Mouse (Mus musculus): Measurements from ENCODE around the gene Ptov1. TPM values are rescaled to one million over a fixed set of nuclear protein-coding genes. Genes with fewer than 3 reads are reported as not detected.

The Ptov1 gene
- polyA plus RNA-seq, 2 experiments = 471 to 751 TPM

DNA sequence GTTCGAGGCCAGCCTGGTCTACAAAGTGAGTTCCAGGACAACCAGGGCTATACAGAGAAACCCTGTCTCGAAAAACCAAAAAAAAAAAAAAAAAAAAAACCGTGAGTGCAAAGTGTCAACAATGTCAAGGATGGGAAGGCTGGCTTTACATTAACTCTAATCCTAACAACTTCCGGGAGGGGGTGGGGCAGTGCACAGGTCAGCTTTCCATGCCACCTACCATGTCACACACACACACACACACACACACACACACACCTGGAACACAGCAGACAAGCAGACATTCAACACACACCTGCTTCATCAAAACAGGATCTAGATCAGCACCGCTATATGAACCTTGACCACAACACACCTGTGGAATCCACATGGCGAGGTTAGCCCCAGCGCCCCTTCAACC, 20.6 kb upstream of the Ptov1 start:
- DNase-seq (ENCODE audit: low spot score) (no peak), ATAC-seq (ENCODE audit: low FRiP score, low read depth) (no peak)
- H3K9me3 ChIP-seq (ENCODE audit: control insufficient read depth, low read length) = no peaks in the 10 kb centered on the region
- H3K27ac ChIP-seq (replicated peaks; ENCODE audit: low read depth, low read length) = no peak overlapping the region
- peaks cover 18% of the 10 kb centered on the region for H3K4me1 ChIP-seq (ENCODE audit: control insufficient read depth, insufficient read depth, low read length)
- no peaks in the 10 kb centered on the region for H3K27me3 ChIP-seq (ENCODE audit: control insufficient read depth, insufficient read depth, low read length)
- H3K4me3 ChIP-seq (replicated peaks; ENCODE audit: low read length) = no peak overlapping the region
- H3K4me2 ChIP-seq (replicated peaks; ENCODE audit: low read depth, low read length, severe bottlenecking) = no peak overlapping the region
- peaks cover 46% of the 10 kb centered on the region for H3K36me3 ChIP-seq (ENCODE audit: control insufficient read depth, insufficient read depth, low read length)
- TF ChIP-seq POLR2A (IDR thresholded peaks at IDR 0.05; ENCODE audit: borderline replicate concordance, extremely low read depth, insufficient read depth, insufficient read length) = no peak
- 94% methylated on average over 6 of the region's 7 CpGs for WGBS
- no peak overlapping the region for H3K9ac ChIP-seq (ENCODE audit: low read depth, low read length, severe bottlenecking)

DNA sequence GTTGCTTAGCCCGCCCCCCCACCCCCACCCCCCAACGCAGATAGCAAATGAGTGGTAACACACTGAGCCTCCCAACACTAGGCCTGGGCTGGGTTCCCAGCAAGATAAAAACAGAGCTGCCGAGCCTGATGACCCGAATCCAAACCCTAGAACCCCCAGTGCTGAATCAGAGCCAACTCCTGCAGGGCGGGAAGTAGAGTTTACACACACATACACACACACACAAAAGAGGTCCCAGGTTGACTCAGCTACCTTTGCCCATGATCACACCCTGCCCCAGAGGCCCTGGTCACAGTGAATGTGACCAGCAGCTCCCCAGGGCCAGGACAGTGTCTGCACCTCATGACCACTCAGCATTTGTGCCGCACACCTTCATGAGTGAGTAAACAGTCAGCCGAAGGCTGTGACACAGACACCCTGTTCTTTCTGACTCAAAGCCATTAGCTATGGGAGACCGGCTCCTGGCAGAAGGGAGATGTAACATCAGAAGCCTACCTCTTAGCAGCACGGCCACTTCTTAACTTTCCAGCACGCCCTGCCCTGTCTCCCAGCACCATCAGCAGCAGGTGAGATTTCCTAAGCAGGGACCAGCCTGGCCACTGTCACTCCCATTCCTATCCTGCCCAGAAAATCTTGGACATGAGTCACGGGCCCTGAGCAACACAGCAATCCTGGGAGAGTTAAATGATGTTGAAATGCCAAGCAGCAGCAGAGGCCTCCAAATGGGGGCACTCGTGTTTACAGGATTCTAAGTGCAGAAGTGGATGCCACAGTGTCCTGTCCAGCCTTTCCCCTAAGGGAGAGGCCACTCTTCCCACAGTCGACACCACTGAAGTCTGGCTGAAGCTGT, 18.9 kb upstream of the Ptov1 start:
- H3K4me3 ChIP-seq (replicated peaks; ENCODE audit: low read length) = no peak overlapping the region
- 88% methylated on average over 13 of the region's 13 CpGs for WGBS
- H3K9ac ChIP-seq (ENCODE audit: low read depth, low read length, severe bottlenecking) = no peak overlapping the region
- H3K36me3 ChIP-seq (ENCODE audit: control insufficient read depth, insufficient read depth, low read length) = peaks cover 60% of the 10 kb centered on the region
- no peaks in the 10 kb centered on the region for H3K27me3 ChIP-seq (ENCODE audit: control insufficient read depth, insufficient read depth, low read length)
- no peak for TF ChIP-seq POLR2A (IDR thresholded peaks at IDR 0.05; ENCODE audit: borderline replicate concordance, extremely low read depth, insufficient read depth, insufficient read length)
- DNase-seq (ENCODE audit: low spot score) = no peak
- H3K27ac ChIP-seq (replicated peaks; ENCODE audit: low read depth, low read length) = no peak overlapping the region
- ATAC-seq (ENCODE audit: low FRiP score, low read depth) = no peak
- no peaks in the 10 kb centered on the region for H3K9me3 ChIP-seq (ENCODE audit: control insufficient read depth, low read length)
- peaks cover 13% of the 10 kb centered on the region for H3K4me1 ChIP-seq (ENCODE audit: control insufficient read depth, insufficient read depth, low read length)
- no peak overlapping the region for H3K4me2 ChIP-seq (replicated peaks; ENCODE audit: low read depth, low read length, severe bottlenecking)

DNA sequence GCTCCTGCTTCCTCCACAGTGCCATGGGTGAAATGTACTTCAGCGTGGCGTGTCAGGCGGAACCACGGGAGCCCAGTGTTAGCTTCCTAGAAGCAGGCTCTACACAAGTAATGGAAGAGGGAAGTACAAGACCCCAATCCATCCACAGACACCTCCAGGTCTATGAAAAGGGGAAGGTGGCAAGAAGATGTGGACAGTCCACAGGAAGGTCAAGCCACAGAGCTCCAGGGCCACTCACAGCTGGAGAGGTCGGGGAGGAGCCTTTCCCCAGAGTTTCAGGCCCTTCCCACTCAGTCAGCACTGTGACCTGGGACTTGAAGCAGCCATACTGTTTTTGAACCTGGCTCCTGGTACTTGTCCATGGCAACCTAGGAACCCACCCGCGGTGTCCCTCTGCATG, 17.4 kb upstream of the Ptov1 start:
- H3K9me3 ChIP-seq (ENCODE audit: control insufficient read depth, low read length) = no peaks in the 10 kb centered on the region
- TF ChIP-seq POLR2A (IDR thresholded peaks at IDR 0.05; ENCODE audit: borderline replicate concordance, extremely low read depth, insufficient read depth, insufficient read length) = no peak
- no peak overlapping the region for H3K9ac ChIP-seq (ENCODE audit: low read depth, low read length, severe bottlenecking)

GRCm38 (mm10) chr7:44884637-44885036, 15.0 kb upstream of the Ptov1 start:
- no peak for DNase-seq (ENCODE audit: low spot score)
- 96% methylated on average over 5 of the region's 5 CpGs for WGBS
- ATAC-seq (ENCODE audit: low FRiP score, low read depth) = no peak
- H3K4me2 ChIP-seq (replicated peaks; ENCODE audit: low read depth, low read length, severe bottlenecking) = no peak overlapping the region
- H3K9ac ChIP-seq (ENCODE audit: low read depth, low read length, severe bottlenecking) = no peak overlapping the region
- H3K4me1 ChIP-seq (ENCODE audit: control insufficient read depth, insufficient read depth, low read length) = no peaks in the 10 kb centered on the region
- H3K9me3 ChIP-seq (ENCODE audit: control insufficient read depth, low read length) = no peaks in the 10 kb centered on the region
- H3K27me3 ChIP-seq (ENCODE audit: control insufficient read depth, insufficient read depth, low read length) = no peaks in the 10 kb centered on the region
- H3K27ac ChIP-seq (replicated peaks; ENCODE audit: low read depth, low read length) = no peak overlapping the region
- TF ChIP-seq POLR2A (IDR thresholded peaks at IDR 0.05; ENCODE audit: borderline replicate concordance, extremely low read depth, insufficient read depth, insufficient read length) = no peak
- peaks cover 89% of the 10 kb centered on the region for H3K36me3 ChIP-seq (ENCODE audit: control insufficient read depth, insufficient read depth, low read length)
- no peak overlapping the region for H3K4me3 ChIP-seq (replicated peaks; ENCODE audit: low read length)

More for the DNA sequence above, 17.4 kb upstream of the Ptov1 start:
- DNase-seq (ENCODE audit: low spot score) = no peak
- Histone ChIP-seq H3K27me3 (ENCODE audit: control insufficient read depth, insufficient read depth, low read length) (no peaks in the 10 kb centered on the region), H3K4me1 (ENCODE audit: control insufficient read depth, insufficient read depth, low read length) (peaks cover 9% of the 10 kb centered on the region; the same call in 1 of the 2 replicates), H3K4me2 (replicated peaks; ENCODE audit: low read depth, low read length, severe bottlenecking) (no peak overlapping the region), H3K4me3 (replicated peaks; ENCODE audit: low read length) (no peak overlapping the region), H3K27ac (replicated peaks; ENCODE audit: low read depth, low read length) (no peak overlapping the region), H3K36me3 (ENCODE audit: control insufficient read depth, insufficient read depth, low read length) (peaks cover 76% of the 10 kb centered on the region)
- no peak for ATAC-seq (ENCODE audit: low FRiP score, low read depth)
- 85% methylated on average over 7 of the region's 7 CpGs for whole genome bisulfite sequencing

- 95% methylated on average over 3 of the region's 3 CpGs for WGBS
- Histone ChIP-seq H3K27me3 (ENCODE audit: control insufficient read depth, insufficient read depth, low read length) (no peaks in the 10 kb centered on the region), H3K36me3 (ENCODE audit: control insufficient read depth, insufficient read depth, low read length) (peaks cover 93% of the 10 kb centered on the region), H3K9ac (ENCODE audit: low read depth, low read length, severe bottlenecking) (no peak overlapping the region), H3K9me3 (ENCODE audit: control insufficient read depth, low read length) (no peaks in the 10 kb centered on the region), H3K4me3 (replicated peaks; ENCODE audit: low read length) (no peak overlapping the region), H3K4me2 (replicated peaks; ENCODE audit: low read depth, low read length, severe bottlenecking) (no peak overlapping the region), H3K4me1 (ENCODE audit: control insufficient read depth, insufficient read depth, low read length) (no peaks in the 10 kb centered on the region), H3K27ac (replicated peaks; ENCODE audit: low read depth, low read length) (no peak overlapping the region)
- TF ChIP-seq POLR2A (IDR thresholded peaks at IDR 0.05; ENCODE audit: borderline replicate concordance, extremely low read depth, insufficient read depth, insufficient read length) = no peak
- DNase-seq (ENCODE audit: low spot score) (no peak), ATAC-seq (ENCODE audit: low FRiP score, low read depth) (no peak)
Observed at GRCm38 (mm10) chr7:44883036-44883435, 13.4 kb upstream of the Ptov1 start.
